Mouse (Mus musculus) embryonic facial prominence, embryonic 11.5 days (tissue): ENCODE measurements at regions not wholly inside any gene's neighbourhood (a gene's known extent, or its start where the extent isn't known, plus 50 kb on each side); places are given as distances from the start of the nearest gene placed in this dataset.

Experiments
- ATAC-seq: fragments of 200-750 bp; cut with Nextera tagmentation; replicated peaks from 2 replicates; pipeline ENCODE4 v1.8.0; 2017; ENCODE audit warnings: low read depth; ENCODE audit not compliant: insufficient number of reproducible peaks, low FRiP score, low TSS enrichment
- DNase-seq: peaks from one replicate; pipeline ENCODE4 v3.0.0-alpha.2; 2015; ENCODE audit warnings: low spot score
- H3K27ac ChIP-seq: fragments of 300-500 bp; sonication (generic); replicated peaks from 2 replicates; pipeline ENCODE4 v1.5.1; 2014; ENCODE audit warnings: mild to moderate bottlenecking, low read depth, low read length, control low read depth
- H3K27me3 ChIP-seq: fragments of 300-500 bp; sonication (generic); 2 replicates; pipeline ENCODE4 v1.6.1; 2014; ENCODE audit warnings: mild to moderate bottlenecking, low read length, moderate library complexity, mixed read lengths; ENCODE audit not compliant: control insufficient read depth, insufficient read depth
- H3K36me3 ChIP-seq: fragments of 300-500 bp; sonication (generic); replicated peaks from 2 replicates; pipeline ENCODE4 v1.6.1; 2014; ENCODE audit warnings: low read depth, mild to moderate bottlenecking, low read length, moderate library complexity, mixed read lengths; ENCODE audit not compliant: control insufficient read depth, insufficient read depth
- H3K4me1 ChIP-seq: fragments of 300-500 bp; sonication (generic); 2 replicates; pipeline ENCODE4 v1.6.1; 2014; ENCODE audit warnings: low read length, mixed read lengths; ENCODE audit not compliant: control insufficient read depth, insufficient read depth
- H3K4me2 ChIP-seq: fragments of 300-500 bp; sonication (generic); 2 replicates; pipeline ENCODE4 v1.6.1; 2014; ENCODE audit warnings: low read depth, mild to moderate bottlenecking, control low read depth, low read length, moderate library complexity
- H3K4me3 ChIP-seq: fragments of 300-500 bp; sonication (generic); 2 replicates; pipeline ENCODE4 v1.5.1; 2014; ENCODE audit warnings: low read depth, low read length, control low read depth
- H3K9ac ChIP-seq: fragments of 300-500 bp; sonication (generic); replicated peaks from 2 replicates; pipeline ENCODE4 v1.6.1; 2014; ENCODE audit warnings: mild to moderate bottlenecking, control low read depth, low read length
- H3K9me3 ChIP-seq: fragments of 300-500 bp; sonication (generic); replicated peaks from 2 replicates; pipeline ENCODE4 v1.6.1; 2016; ENCODE audit warnings: mild to moderate bottlenecking, low read length, inconsistent platforms, mixed read lengths; ENCODE audit not compliant: control insufficient read depth
- WGBS: fragments of 180-500 bp; shearing (Covaris S2); extraction: QIAGEN DNeasy Blood & Tissue Kit; methylation state at CpG from one replicate; pipeline ENCODE4 v1.1.7; 2014; 5-methylcytosine and 5-hydroxymethylcytosine counted together

DNA sequence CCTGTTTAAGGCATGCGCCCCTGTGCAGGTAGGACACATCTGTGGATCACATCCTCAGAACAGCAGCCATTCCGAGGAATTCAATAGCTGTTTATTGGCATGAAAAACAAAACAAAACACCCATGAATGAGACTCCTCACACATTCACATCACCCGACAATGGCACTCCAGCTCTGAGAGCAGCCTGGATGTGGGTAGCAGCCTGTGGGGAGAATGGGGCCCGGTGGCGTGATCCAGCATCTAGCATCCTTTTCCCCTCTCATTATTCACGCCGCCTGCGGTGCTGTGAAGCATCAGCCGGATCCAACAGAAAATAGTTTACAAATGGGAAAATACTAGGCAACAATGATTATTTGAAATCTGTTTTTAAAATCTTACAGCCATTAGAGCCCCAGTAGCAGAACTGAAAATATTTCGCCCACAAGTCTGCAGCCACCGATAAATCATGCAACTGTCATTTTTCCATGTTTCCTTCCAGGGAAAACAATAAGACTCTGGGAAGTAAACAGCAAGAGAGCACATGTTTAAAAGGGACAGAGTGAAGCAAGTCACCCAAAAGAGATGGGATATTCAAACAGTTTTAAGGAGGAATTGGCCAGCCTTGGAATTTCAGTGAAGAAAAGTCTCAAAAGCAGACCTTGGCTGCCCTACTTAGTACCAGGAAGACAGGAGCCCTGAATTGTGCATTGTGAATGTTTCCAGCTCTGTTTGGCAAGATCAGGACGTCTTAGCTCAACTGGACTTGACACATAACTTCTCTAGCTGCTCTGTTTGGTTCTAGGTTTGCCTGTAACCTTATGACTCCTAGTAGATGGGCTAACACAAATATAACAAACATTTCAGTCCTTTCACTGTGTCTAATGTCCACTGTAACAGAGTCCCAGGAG lies 50.2 kb upstream of the Arntl start:
- DNase-seq (no peak), ATAC-seq (no peak)
- Histone ChIP-seq H3K9ac (no peak overlapping the region), H3K27ac (no peak overlapping the region), H3K9me3 (no peaks in the 10 kb centered on the region), H3K27me3 (no peaks in the 10 kb centered on the region), H3K4me2 (no peak overlapping the region), H3K36me3 (no peaks in the 10 kb centered on the region), H3K4me1 (no peaks in the 10 kb centered on the region), H3K4me3 (no peak overlapping the region)
- 79% methylated on average over 12 of the region's 12 CpGs for WGBS
